Mouse (Mus musculus): ENCODE data around the gene Gldc. TPM values are rescaled to one million over a fixed set of nuclear protein-coding genes. Genes with fewer than 3 reads are reported as not detected.
A peak's percentile ranks its signal among the peaks of the same experiment; 100 is the strongest.

Gldc gene
- polyA plus RNA-seq, 1 experiment from 2014 or later, result 1.8 TPM

GRCm38 (mm10) chr19:30091644-30092295 is 83.5 kb downstream of the Gldc start:
- ATAC-seq, result no peak
- no peaks in the 10 kb centered on the region for H3K9me3 ChIP-seq
- H3K9ac ChIP-seq, result no peak overlapping the region
- H3K27ac ChIP-seq, result no peak overlapping the region
- H3K27me3 ChIP-seq (replicated peaks), result no peaks in the 10 kb centered on the region
- peaks cover 39% of the 10 kb centered on the region for H3K36me3 ChIP-seq
- no peak overlapping the region for H3K4me3 ChIP-seq (replicated peaks)
- no peaks in the 10 kb centered on the region for H3K4me1 ChIP-seq (replicated peaks)
- WGBS, result 91% methylated on average over 12 of the region's 12 CpGs
- H3K4me2 ChIP-seq (replicated peaks), result no peak overlapping the region

- no peak overlapping the region for H3K9ac ChIP-seq
- peaks cover 30% of the 10 kb centered on the region for H3K36me3 ChIP-seq
- H3K4me1 ChIP-seq (replicated peaks), result no peaks in the 10 kb centered on the region
- H3K4me3 ChIP-seq (replicated peaks), result no peak overlapping the region
- H3K9me3 ChIP-seq, result no peaks in the 10 kb centered on the region
- ATAC-seq, result no peak
- no peaks in the 10 kb centered on the region for H3K27me3 ChIP-seq (replicated peaks)
- no peak overlapping the region for H3K27ac ChIP-seq
- H3K4me2 ChIP-seq (replicated peaks), result no peak overlapping the region
- 87% methylated on average over 6 of the region's 6 CpGs for WGBS
Observed at GRCm38 (mm10) chr19:30090163-30090562, 85.1 kb downstream of the Gldc start.

- Histone ChIP-seq H3K4me1 (replicated peaks) (no peaks in the 10 kb centered on the region; the same call in 1 of the 2 replicates), H3K4me3 (replicated peaks) (no peak overlapping the region), H3K4me2 (replicated peaks) (no peak overlapping the region), H3K36me3 (no peaks in the 10 kb centered on the region), H3K27ac (no peak overlapping the region), H3K9ac (no peak overlapping the region), H3K9me3 (no peaks in the 10 kb centered on the region), H3K27me3 (replicated peaks) (no peaks in the 10 kb centered on the region)
- ATAC-seq, result no peak
- WGBS, result 58% methylated on average over 4 of the region's 4 CpGs
Observed at GRCm38 (mm10) chr19:30065797-30066196, 109.4 kb downstream of the Gldc start.

- Histone ChIP-seq H3K9me3 (no peaks in the 10 kb centered on the region), H3K27me3 (replicated peaks) (no peaks in the 10 kb centered on the region), H3K27ac (no peak overlapping the region), H3K4me2 (replicated peaks) (no peak overlapping the region), H3K9ac (no peak overlapping the region), H3K4me3 (replicated peaks) (no peak overlapping the region), H3K4me1 (replicated peaks) (no peaks in the 10 kb centered on the region), H3K36me3 (no peaks in the 10 kb centered on the region; the same call in 1 of the 2 replicates)
- ATAC-seq, result no peak
- WGBS, result 86% methylated on average over 2 of the region's 2 CpGs
Observed at GRCm38 (mm10) chr19:30054218-30054617, 121.0 kb downstream of the Gldc start.

- Histone ChIP-seq H3K27ac (no peak overlapping the region), H3K9me3 (no peaks in the 10 kb centered on the region), H3K4me2 (replicated peaks) (no peak overlapping the region), H3K36me3 (peaks cover 7% of the 10 kb centered on the region), H3K4me3 (replicated peaks) (no peak overlapping the region), H3K27me3 (replicated peaks) (no peaks in the 10 kb centered on the region), H3K9ac (no peak overlapping the region), H3K4me1 (replicated peaks) (no peaks in the 10 kb centered on the region)
- 94% methylated on average over 3 of the region's 3 CpGs for WGBS
- ATAC-seq, result no peak
Observed at GRCm38 (mm10) chr19:30051479-30051878, 123.8 kb downstream of the Gldc start.

- WGBS, result 87% methylated on average over 2 of the region's 2 CpGs
- H3K36me3 ChIP-seq, result peaks cover 7% of the 10 kb centered on the region
- no peaks in the 10 kb centered on the region for H3K27me3 ChIP-seq (replicated peaks)
- no peaks in the 10 kb centered on the region for H3K4me1 ChIP-seq (replicated peaks)
- H3K9me3 ChIP-seq, result no peaks in the 10 kb centered on the region
- H3K4me3 ChIP-seq (replicated peaks), result no peak overlapping the region
- no peak overlapping the region for H3K9ac ChIP-seq
- no peak overlapping the region for H3K27ac ChIP-seq
- H3K4me2 ChIP-seq (replicated peaks), result no peak overlapping the region
- ATAC-seq, result peak; percentile 25; the same call in 1 of the 2 replicates
Observed at GRCm38 (mm10) chr19:30050584-30050983, 124.6 kb downstream of the Gldc start.

Other genes with a start within 250 kb of the Gldc start
- not detected in 2 replicates for gene Trpd52l3, start 171.6 kb downstream of the Gldc start, polyA plus RNA-seq (2015; fragmentation: Nextera tagmentation; extraction: Ambion mirVana)
- 54.5 and 54.9 TPM in 2 replicates for gene Uhrf2, start 144.9 kb downstream of the Gldc start, polyA plus RNA-seq (2015; fragmentation: Nextera tagmentation; extraction: Ambion mirVana)
- 0.13 and 0.25 TPM in 2 replicates for gene Mbl2, start 57.5 kb upstream of the Gldc start, polyA plus RNA-seq (2015; fragmentation: Nextera tagmentation; extraction: Ambion mirVana)